Mouse (Mus musculus): ENCODE results near the gene Cartpt. TPM values are rescaled to one million over a fixed set of nuclear protein-coding genes. Genes with fewer than 3 reads are reported as not detected.
A peak's percentile ranks its signal among the peaks of the same experiment; 100 is the strongest.
"Not testable (repeated sequence)": the region's sequence is repeated elsewhere in the genome, so short reads cannot be mapped to it uniquely, and the experiment has no call there.

The Cartpt gene
- total RNA-seq (2017), result not detected in 2 replicates

GRCm38 (mm10) chr13:99900965-99901364, at the start of gene Cartpt:
Gene Cartpt, minus strand, starts transcription at chr13:99901091.
- no peak for ATAC-seq (replicated peaks; ENCODE audit: low read depth, poor library complexity, severe bottlenecking)

GRCm38 (mm10) chr13:99947417-99947816, 46.5 kb upstream of the Cartpt start:
- ATAC-seq (replicated peaks; ENCODE audit: low read depth, poor library complexity, severe bottlenecking), result no peak

- no peak for ATAC-seq (replicated peaks; ENCODE audit: low read depth, poor library complexity, severe bottlenecking)
Observed at GRCm38 (mm10) chr13:99943525-99943924, 42.6 kb upstream of the Cartpt start.

GRCm38 (mm10) chr13:99940601-99941000, 39.7 kb upstream of the Cartpt start:
- ATAC-seq (replicated peaks; ENCODE audit: low read depth, poor library complexity, severe bottlenecking), result no peak

- ATAC-seq (replicated peaks; ENCODE audit: low read depth, poor library complexity, severe bottlenecking), result peak; percentile 89
Observed at GRCm38 (mm10) chr13:99939320-99939671, 38.4 kb upstream of the Cartpt start.

GRCm38 (mm10) chr13:99938606-99939319, 37.9 kb upstream of the Cartpt start:
- peak; percentile 81 for ATAC-seq (replicated peaks; ENCODE audit: low read depth, poor library complexity, severe bottlenecking)

- ATAC-seq (replicated peaks; ENCODE audit: low read depth, poor library complexity, severe bottlenecking), result no peak
Observed at GRCm38 (mm10) chr13:99937741-99938140, 36.9 kb upstream of the Cartpt start.

GRCm38 (mm10) chr13:99932406-99932805, 31.5 kb upstream of the Cartpt start:
- ATAC-seq (replicated peaks; ENCODE audit: low read depth, poor library complexity, severe bottlenecking), result peak; percentile 81

- ATAC-seq (replicated peaks; ENCODE audit: low read depth, poor library complexity, severe bottlenecking), result no peak
Observed at GRCm38 (mm10) chr13:99931502-99931901, 30.6 kb upstream of the Cartpt start.

GRCm38 (mm10) chr13:99926249-99926648, 25.4 kb upstream of the Cartpt start:
- ATAC-seq (replicated peaks; ENCODE audit: low read depth, poor library complexity, severe bottlenecking), result no peak

GRCm38 (mm10) chr13:99915632-99916031, 14.7 kb upstream of the Cartpt start:
- ATAC-seq (replicated peaks; ENCODE audit: low read depth, poor library complexity, severe bottlenecking), result no peak

GRCm38 (mm10) chr13:99900557-99900892, 366 bp downstream of the Cartpt start:
- peak; percentile 99 for ATAC-seq (replicated peaks; ENCODE audit: low read depth, poor library complexity, severe bottlenecking)

GRCm38 (mm10) chr13:99899670-99900556, 978 bp downstream of the Cartpt start:
- no peak for ATAC-seq (replicated peaks; ENCODE audit: low read depth, poor library complexity, severe bottlenecking)

GRCm38 (mm10) chr13:99898816-99899215, 2.1 kb downstream of the Cartpt start:
- no peak for ATAC-seq (replicated peaks; ENCODE audit: low read depth, poor library complexity, severe bottlenecking)

- no peak for ATAC-seq (replicated peaks; ENCODE audit: low read depth, poor library complexity, severe bottlenecking)
Observed at GRCm38 (mm10) chr13:99885636-99886035, 15.3 kb downstream of the Cartpt start.

- not testable (repeated sequence) for ATAC-seq (replicated peaks; ENCODE audit: low read depth, poor library complexity, severe bottlenecking)
Observed at GRCm38 (mm10) chr13:99881774-99882173, 19.1 kb downstream of the Cartpt start.

- no peak for ATAC-seq (replicated peaks; ENCODE audit: low read depth, poor library complexity, severe bottlenecking)
Observed at GRCm38 (mm10) chr13:99879696-99880095, 21.2 kb downstream of the Cartpt start.

- no peak for ATAC-seq (replicated peaks; ENCODE audit: low read depth, poor library complexity, severe bottlenecking)
Observed at GRCm38 (mm10) chr13:99872059-99872458, 28.8 kb downstream of the Cartpt start.

GRCm38 (mm10) chr13:99868438-99868837, 32.5 kb downstream of the Cartpt start:
- ATAC-seq (replicated peaks; ENCODE audit: low read depth, poor library complexity, severe bottlenecking), result no peak

GRCm38 (mm10) chr13:99864331-99864730, 36.6 kb downstream of the Cartpt start:
- no peak for ATAC-seq (replicated peaks; ENCODE audit: low read depth, poor library complexity, severe bottlenecking)

GRCm38 (mm10) chr13:99860670-99861069, 40.2 kb downstream of the Cartpt start:
- ATAC-seq (replicated peaks; ENCODE audit: low read depth, poor library complexity, severe bottlenecking), result no peak

Data from common myeloid progenitor, adult 5-6 weeks (primary cell).